Mouse (Mus musculus): ENCODE data around the gene Fam167b. TPM values are rescaled to one million over a fixed set of nuclear protein-coding genes. Genes with fewer than 3 reads are reported as not detected.

Fam167b gene
- polyA plus RNA-seq, 1 experiment from 2014 or later: 1.1 TPM

GRCm38 (mm10) chr4:129610472-129610871 lies 32.1 kb upstream of the Fam167b start:
- no peak overlapping the region for H3K27ac ChIP-seq (ENCODE audit: low read depth, low read length)
- no peak overlapping the region for H3K4me3 ChIP-seq (ENCODE audit: low read depth, low read length)
- H3K4me1 ChIP-seq (replicated peaks; ENCODE audit: control insufficient read depth, insufficient read depth, low read length): no peaks in the 10 kb centered on the region
- no peaks in the 10 kb centered on the region for H3K27me3 ChIP-seq (ENCODE audit: control insufficient read depth, insufficient read depth, low read length)
- H3K4me2 ChIP-seq (ENCODE audit: low read depth, low read length, severe bottlenecking): no peak overlapping the region
- H3K9me3 ChIP-seq (ENCODE audit: control insufficient read depth, low read length): no peaks in the 10 kb centered on the region
- no peak for ATAC-seq (replicated peaks; ENCODE audit: low FRiP score)
- H3K36me3 ChIP-seq (ENCODE audit: control insufficient read depth, insufficient read depth, low read length): peaks cover 4% of the 10 kb centered on the region; the same call in 1 of the 2 replicates
- 55% methylated on average over 4 of the region's 4 CpGs for WGBS
- H3K9ac ChIP-seq (ENCODE audit: low read length): no peak overlapping the region
- DNase-seq (ENCODE audit: low spot score): no peak

GRCm38 (mm10) chr4:129610026-129610425 lies 31.7 kb upstream of the Fam167b start:
- Histone ChIP-seq H3K27ac (ENCODE audit: low read depth, low read length) (no peak overlapping the region), H3K27me3 (ENCODE audit: control insufficient read depth, insufficient read depth, low read length) (no peaks in the 10 kb centered on the region), H3K4me3 (ENCODE audit: low read depth, low read length) (no peak overlapping the region), H3K36me3 (ENCODE audit: control insufficient read depth, insufficient read depth, low read length) (peaks cover 4% of the 10 kb centered on the region; the same call in 1 of the 2 replicates), H3K9me3 (ENCODE audit: control insufficient read depth, low read length) (no peaks in the 10 kb centered on the region), H3K4me2 (ENCODE audit: low read depth, low read length, severe bottlenecking) (no peak overlapping the region), H3K9ac (ENCODE audit: low read length) (no peak overlapping the region), H3K4me1 (replicated peaks; ENCODE audit: control insufficient read depth, insufficient read depth, low read length) (no peaks in the 10 kb centered on the region)
- 91% methylated on average over 4 of the region's 4 CpGs for WGBS
- DNase-seq (ENCODE audit: low spot score): no peak
- ATAC-seq (replicated peaks; ENCODE audit: low FRiP score): no peak

- H3K9ac ChIP-seq (ENCODE audit: low read length): no peak overlapping the region
- H3K4me2 ChIP-seq (ENCODE audit: low read depth, low read length, severe bottlenecking): no peak overlapping the region
- WGBS: 86% methylated on average over 12 of the region's 12 CpGs
- DNase-seq (ENCODE audit: low spot score): no peak
- no peaks in the 10 kb centered on the region for H3K27me3 ChIP-seq (ENCODE audit: control insufficient read depth, insufficient read depth, low read length)
- no peak overlapping the region for H3K4me3 ChIP-seq (ENCODE audit: low read depth, low read length)
- no peaks in the 10 kb centered on the region for H3K9me3 ChIP-seq (ENCODE audit: control insufficient read depth, low read length)
- H3K36me3 ChIP-seq (ENCODE audit: control insufficient read depth, insufficient read depth, low read length): peaks cover 4% of the 10 kb centered on the region; the same call in 1 of the 2 replicates
- no peaks in the 10 kb centered on the region for H3K4me1 ChIP-seq (replicated peaks; ENCODE audit: control insufficient read depth, insufficient read depth, low read length)
- no peak for ATAC-seq (replicated peaks; ENCODE audit: low FRiP score)
- H3K27ac ChIP-seq (ENCODE audit: low read depth, low read length): no peak overlapping the region
Observed at GRCm38 (mm10) chr4:129609139-129609631, 30.8 kb upstream of the Fam167b start.

GRCm38 (mm10) chr4:129608426-129609025 lies 30.2 kb upstream of the Fam167b start:
- Histone ChIP-seq H3K36me3 (ENCODE audit: control insufficient read depth, insufficient read depth, low read length) (peaks cover 4% of the 10 kb centered on the region; the same call in 1 of the 2 replicates), H3K9me3 (ENCODE audit: control insufficient read depth, low read length) (no peaks in the 10 kb centered on the region), H3K9ac (ENCODE audit: low read length) (no peak overlapping the region), H3K4me1 (replicated peaks; ENCODE audit: control insufficient read depth, insufficient read depth, low read length) (no peaks in the 10 kb centered on the region), H3K4me2 (ENCODE audit: low read depth, low read length, severe bottlenecking) (no peak overlapping the region), H3K27me3 (ENCODE audit: control insufficient read depth, insufficient read depth, low read length) (no peaks in the 10 kb centered on the region), H3K4me3 (ENCODE audit: low read depth, low read length) (no peak overlapping the region), H3K27ac (ENCODE audit: low read depth, low read length) (no peak overlapping the region)
- ATAC-seq (replicated peaks; ENCODE audit: low FRiP score) (peak; percentile 75), DNase-seq (ENCODE audit: low spot score) (peak; percentile 88)
- 41% methylated on average over 7 of the region's 7 CpGs for WGBS

- H3K4me3 ChIP-seq (ENCODE audit: low read depth, low read length): peak within 1 kb of the TSS; percentile 98
- peaks cover 3% of the 10 kb centered on the region; the same call in 1 of the 2 replicates for H3K4me1 ChIP-seq (replicated peaks; ENCODE audit: control insufficient read depth, insufficient read depth, low read length)
- H3K9me3 ChIP-seq (ENCODE audit: control insufficient read depth, low read length): no peaks in the 10 kb centered on the region
- ATAC-seq (replicated peaks; ENCODE audit: low FRiP score): peak; percentile 87
- under 1% methylated on average over 74 of the region's 74 CpGs for WGBS
- H3K27me3 ChIP-seq (ENCODE audit: control insufficient read depth, insufficient read depth, low read length): no peaks in the 10 kb centered on the region
- DNase-seq (ENCODE audit: low spot score): peak; percentile 89
- no peak within 1 kb of the TSS for H3K27ac ChIP-seq (ENCODE audit: low read depth, low read length)
- no peaks in the 10 kb centered on the region; the same call in 1 of the 2 replicates for H3K36me3 ChIP-seq (ENCODE audit: control insufficient read depth, insufficient read depth, low read length)
- peak within 1 kb of the TSS; percentile 90 for H3K9ac ChIP-seq (ENCODE audit: low read length)
- H3K4me2 ChIP-seq (ENCODE audit: low read depth, low read length, severe bottlenecking): peak within 1 kb of the TSS; percentile 81
Observed at GRCm38 (mm10) chr4:129600233-129601158, 22.1 kb upstream of the Fam167b start, which contains the start of the genes Eif3i and Tmem234. Gene Eif3i, minus strand, starts transcription at chr4:129600648. Gene Tmem234, plus strand, starts transcription at chr4:129600668.

GRCm38 (mm10) chr4:129588865-129589264 lies 10.5 kb upstream of the Fam167b start:
- Histone ChIP-seq H3K36me3 (ENCODE audit: control insufficient read depth, insufficient read depth, low read length) (peaks cover 11% of the 10 kb centered on the region; the same call in 1 of the 2 replicates), H3K9me3 (ENCODE audit: control insufficient read depth, low read length) (no peaks in the 10 kb centered on the region), H3K4me3 (ENCODE audit: low read depth, low read length) (no peak overlapping the region), H3K4me2 (ENCODE audit: low read depth, low read length, severe bottlenecking) (no peak overlapping the region), H3K4me1 (replicated peaks; ENCODE audit: control insufficient read depth, insufficient read depth, low read length) (no peaks in the 10 kb centered on the region; the same call in 1 of the 2 replicates), H3K27ac (ENCODE audit: low read depth, low read length) (no peak overlapping the region), H3K27me3 (ENCODE audit: control insufficient read depth, insufficient read depth, low read length) (no peaks in the 10 kb centered on the region), H3K9ac (ENCODE audit: low read length) (no peak overlapping the region)
- no peak for DNase-seq (ENCODE audit: low spot score)
- ATAC-seq (replicated peaks; ENCODE audit: low FRiP score): no peak
- WGBS: 82% methylated on average over 4 of the region's 4 CpGs

GRCm38 (mm10) chr4:129586943-129587342 lies 8.6 kb upstream of the Fam167b start:
- H3K4me3 ChIP-seq (ENCODE audit: low read depth, low read length): no peak overlapping the region
- no peaks in the 10 kb centered on the region; the same call in 1 of the 2 replicates for H3K4me1 ChIP-seq (replicated peaks; ENCODE audit: control insufficient read depth, insufficient read depth, low read length)
- no peaks in the 10 kb centered on the region; the same call in 1 of the 2 replicates for H3K36me3 ChIP-seq (ENCODE audit: control insufficient read depth, insufficient read depth, low read length)
- H3K27ac ChIP-seq (ENCODE audit: low read depth, low read length): no peak overlapping the region
- H3K9me3 ChIP-seq (ENCODE audit: control insufficient read depth, low read length): no peaks in the 10 kb centered on the region
- ATAC-seq (replicated peaks; ENCODE audit: low FRiP score) (no peak), DNase-seq (ENCODE audit: low spot score) (no peak)
- WGBS: 38% methylated on average over 1 of the region's 1 CpGs
- H3K9ac ChIP-seq (ENCODE audit: low read length): no peak overlapping the region
- no peaks in the 10 kb centered on the region for H3K27me3 ChIP-seq (ENCODE audit: control insufficient read depth, insufficient read depth, low read length)
- no peak overlapping the region for H3K4me2 ChIP-seq (ENCODE audit: low read depth, low read length, severe bottlenecking)

GRCm38 (mm10) chr4:129585773-129586172 lies 7.4 kb upstream of the Fam167b start:
- ATAC-seq (replicated peaks; ENCODE audit: low FRiP score): no peak
- H3K4me2 ChIP-seq (ENCODE audit: low read depth, low read length, severe bottlenecking): no peak overlapping the region

More at GRCm38 (mm10) chr4:129585773-129586172, 7.4 kb upstream of the Fam167b start:
- Histone ChIP-seq H3K9ac (ENCODE audit: low read length) (no peak overlapping the region), H3K4me3 (ENCODE audit: low read depth, low read length) (0 out of 2 replicates have a peak overlapping the region, but pooled peaks have one; percentile 41), H3K27ac (ENCODE audit: low read depth, low read length) (no peak overlapping the region), H3K9me3 (ENCODE audit: control insufficient read depth, low read length) (no peaks in the 10 kb centered on the region), H3K4me1 (replicated peaks; ENCODE audit: control insufficient read depth, insufficient read depth, low read length) (no peaks in the 10 kb centered on the region; the same call in 1 of the 2 replicates), H3K27me3 (ENCODE audit: control insufficient read depth, insufficient read depth, low read length) (no peaks in the 10 kb centered on the region), H3K36me3 (ENCODE audit: control insufficient read depth, insufficient read depth, low read length) (no peaks in the 10 kb centered on the region)
- DNase-seq (ENCODE audit: low spot score): no peak
- WGBS: 79% methylated on average over 9 of the region's 9 CpGs
